Mouse (Mus musculus) layer of hippocampus, adult 9-10 months (tissue): ENCODE data around the gene Crygs.

Source experiments
- DNase-seq: peaks from one replicate; pipeline ENCODE4 v3.0.0; 2022; ENCODE audit warnings: low spot score

Crygs gene

GRCm38 (mm10) chr16:22811477-22811876 is at the start of gene Crygs:
Crygs (minus strand) TSS chr16:22811577.
- no peak for DNase-seq

DNA sequence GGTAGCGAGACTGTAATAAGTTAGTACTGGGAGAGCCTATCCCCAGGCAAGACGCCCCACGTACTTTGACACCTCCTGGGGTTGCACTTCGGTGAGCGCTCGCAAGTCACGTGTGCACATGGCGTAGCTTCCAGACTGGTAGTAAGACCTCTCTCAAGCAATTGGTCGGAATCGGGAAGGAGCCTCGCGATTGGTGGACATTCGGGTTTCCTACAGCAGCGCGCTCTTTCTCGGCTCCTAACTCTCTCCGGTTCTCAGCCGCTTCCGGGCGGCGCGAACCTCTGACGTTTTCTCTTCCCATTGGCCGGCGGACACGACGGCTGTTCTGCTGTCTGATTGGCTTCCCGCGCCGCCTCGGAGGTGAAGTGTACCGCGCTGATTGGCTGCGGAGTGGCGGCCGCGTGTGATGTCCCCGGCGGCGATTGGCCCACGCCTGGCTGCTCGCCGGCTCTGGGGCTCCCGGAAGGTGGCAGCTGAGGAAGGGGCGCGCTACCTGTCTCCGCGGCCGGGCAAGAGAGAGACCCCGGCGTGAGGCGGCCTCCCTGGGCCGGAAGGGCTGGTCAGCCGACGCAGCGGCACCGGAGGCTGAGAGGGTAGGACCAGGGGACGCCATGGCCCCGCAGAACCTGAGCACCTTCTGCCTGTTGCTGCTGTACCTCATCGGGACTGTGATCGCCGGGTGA is 46.2 kb upstream of the Crygs start, which contains the start of the genes Tbccd1 and Dnajb11:
Tbccd1 (minus strand) TSS at position 239 of the 683 bp plus-strand sequence.
Dnajb11 (plus strand) TSS at position 415 of the 683 bp plus-strand sequence.
- peak; percentile 96 for DNase-seq

DNA sequence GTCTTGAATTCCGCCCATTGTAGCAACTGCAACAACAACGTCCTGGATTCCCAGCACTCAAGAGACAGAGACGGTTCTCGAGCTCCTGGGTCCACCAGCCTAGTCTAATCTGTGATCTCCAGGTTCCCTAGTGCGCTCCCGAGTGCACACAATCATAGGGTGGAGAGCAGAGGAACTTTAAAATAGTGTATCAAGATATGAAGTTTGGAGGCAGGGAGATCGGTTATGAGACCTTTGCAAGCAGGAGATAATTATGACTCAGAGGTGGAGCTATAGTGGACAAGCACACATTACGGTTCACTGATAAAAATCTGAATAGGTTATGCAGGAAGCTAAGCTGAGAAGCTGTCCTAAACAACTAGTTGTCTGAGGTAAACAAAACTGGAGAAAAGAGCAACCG is 45.4 kb upstream of the Crygs start:
- DNase-seq: no peak

GRCm38 (mm10) chr16:22852709-22853108 is 41.3 kb upstream of the Crygs start:
- DNase-seq: no peak

- no peak for DNase-seq
Observed at GRCm38 (mm10) chr16:22848331-22848730, 37.0 kb upstream of the Crygs start.

DNA sequence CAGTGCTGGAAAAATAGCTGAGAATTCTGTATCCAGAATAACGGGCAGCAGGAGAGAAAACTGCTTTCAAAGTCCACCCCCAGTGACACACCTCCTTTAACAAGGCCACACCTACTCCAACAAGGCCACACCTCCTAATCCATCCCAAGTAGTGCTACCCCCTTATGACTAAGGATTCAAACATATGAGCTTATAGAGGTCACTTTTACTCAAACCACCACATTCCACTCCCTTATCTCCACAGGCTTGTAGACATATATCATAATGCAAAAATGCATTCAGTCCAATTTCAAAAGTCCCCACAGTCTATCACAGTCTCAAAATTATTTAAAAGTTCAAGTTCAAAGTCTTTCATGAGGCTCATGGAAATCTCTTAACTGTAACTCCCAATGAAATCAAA is 36.3 kb upstream of the Crygs start:
- DNase-seq: no peak

GRCm38 (mm10) chr16:22845481-22845880 is 34.1 kb upstream of the Crygs start:
- no peak for DNase-seq

GRCm38 (mm10) chr16:22844834-22845233 is 33.5 kb upstream of the Crygs start:
- DNase-seq: no peak

- no peak for DNase-seq
Observed at GRCm38 (mm10) chr16:22844061-22844801, 32.9 kb upstream of the Crygs start.

DNA sequence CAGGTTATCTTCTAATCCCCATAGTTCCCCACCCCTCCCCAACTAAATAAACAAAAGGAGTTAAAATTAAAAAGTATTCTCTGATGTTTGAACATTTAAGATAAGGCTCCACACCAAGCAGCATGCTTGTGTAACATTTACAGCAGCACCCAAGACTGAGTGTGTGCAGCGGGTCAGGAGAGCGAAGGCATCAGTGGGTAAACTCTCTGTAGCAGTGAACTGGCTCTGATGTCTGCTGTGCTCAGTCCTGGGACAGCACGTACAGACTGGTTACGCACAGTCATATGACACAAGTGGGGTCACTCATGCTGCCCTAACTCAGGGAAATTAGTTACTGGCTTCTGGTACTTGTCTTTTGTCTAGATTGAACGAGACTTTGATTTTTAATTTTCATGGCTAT is 31.5 kb upstream of the Crygs start:
- DNase-seq: no peak

GRCm38 (mm10) chr16:22839146-22839857 is 27.9 kb upstream of the Crygs start:
- no peak for DNase-seq

DNA sequence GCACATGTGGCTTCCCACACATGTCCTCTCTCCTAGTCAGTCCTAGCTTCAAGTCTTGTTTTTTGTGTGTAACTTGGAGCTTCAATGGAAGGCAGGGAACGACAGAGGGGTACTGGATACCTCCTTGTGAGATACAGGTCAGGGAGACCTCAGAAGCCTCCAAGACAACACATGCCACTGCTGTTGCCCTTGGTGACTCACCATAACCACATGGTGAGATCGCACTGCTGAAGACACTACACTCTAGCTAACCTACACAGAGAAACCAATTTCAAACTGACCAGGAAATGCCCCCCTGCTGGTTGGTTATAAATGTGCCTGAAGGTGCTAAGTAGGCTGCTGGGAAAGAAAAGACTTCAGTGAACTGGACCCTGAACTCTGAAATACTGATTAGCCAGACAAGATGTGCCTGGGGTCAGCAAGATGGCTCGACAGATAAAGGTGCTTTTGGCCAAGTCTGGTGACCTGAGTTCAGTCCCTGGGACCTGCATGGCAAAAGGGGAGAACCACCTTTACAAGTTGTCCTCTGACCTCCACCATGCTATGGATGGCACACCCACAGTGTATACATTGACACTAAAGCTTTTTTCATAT is 21.7 kb upstream of the Crygs start:
- no peak for DNase-seq

GRCm38 (mm10) chr16:22820731-22821130 is 9.4 kb upstream of the Crygs start:
- DNase-seq: no peak

DNA sequence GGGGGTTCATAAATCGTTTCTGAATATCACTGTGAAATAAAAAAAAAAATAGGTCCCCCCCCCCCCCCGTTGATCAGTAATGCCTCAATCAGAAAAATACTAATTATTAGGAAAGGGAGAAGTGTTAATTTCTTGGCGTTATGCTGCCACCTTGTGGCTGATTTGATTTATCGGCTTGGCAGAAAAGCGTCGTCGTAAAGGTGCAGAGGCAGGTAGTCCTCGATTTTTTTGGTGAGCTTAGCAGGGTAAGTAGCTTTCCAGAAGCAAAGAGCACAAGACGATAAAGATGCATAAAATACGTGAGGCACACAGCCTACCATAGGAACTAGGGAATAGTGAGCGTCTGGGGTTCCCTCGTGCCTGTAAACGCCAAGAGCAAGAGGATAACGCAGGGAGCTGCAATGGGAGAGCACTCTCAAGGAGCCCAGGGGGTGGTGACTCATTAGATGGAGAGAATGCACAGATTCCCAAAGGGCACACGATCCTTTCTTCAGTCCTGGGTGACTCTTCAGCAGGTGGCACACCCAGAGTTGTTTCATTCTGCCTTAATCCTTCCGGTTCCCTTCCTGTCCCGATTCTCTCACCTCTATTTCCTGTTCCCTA is 3.8 kb downstream of the Crygs start:
- peak; percentile 55 for DNase-seq

DNA sequence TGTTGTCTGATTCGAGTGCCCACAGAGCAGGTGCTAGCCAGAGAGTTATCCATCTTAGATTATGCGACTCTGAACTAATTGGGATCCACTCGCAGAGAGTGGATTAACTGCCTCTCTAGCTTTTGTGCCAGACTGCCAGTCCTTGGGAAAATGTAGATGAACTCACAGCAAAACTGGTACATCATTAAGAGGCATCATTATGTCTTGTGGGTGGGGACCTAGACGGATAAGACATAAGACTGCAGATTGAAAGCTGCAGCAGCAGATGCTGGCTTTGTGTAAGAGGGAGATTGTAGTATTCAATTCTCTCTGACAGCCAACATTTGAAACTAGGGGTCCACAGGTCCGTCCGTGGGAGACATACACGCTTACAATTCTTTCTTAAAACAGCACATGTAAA is 8.6 kb downstream of the Crygs start:
- no peak for DNase-seq

DNA sequence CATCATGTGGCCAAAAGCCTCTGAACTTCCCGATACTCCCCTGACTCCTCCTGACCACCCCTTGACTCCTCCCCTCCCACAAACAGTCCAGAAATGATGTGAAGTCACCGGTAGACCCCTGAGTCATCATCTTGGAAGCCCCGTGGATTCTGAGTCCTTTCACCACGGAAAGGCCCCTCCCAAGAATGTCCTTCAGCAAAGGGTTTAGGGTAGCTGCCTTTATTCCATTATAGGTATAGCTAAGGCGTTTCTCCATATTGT is 10.6 kb downstream of the Crygs start:
- DNase-seq: no peak

DNA sequence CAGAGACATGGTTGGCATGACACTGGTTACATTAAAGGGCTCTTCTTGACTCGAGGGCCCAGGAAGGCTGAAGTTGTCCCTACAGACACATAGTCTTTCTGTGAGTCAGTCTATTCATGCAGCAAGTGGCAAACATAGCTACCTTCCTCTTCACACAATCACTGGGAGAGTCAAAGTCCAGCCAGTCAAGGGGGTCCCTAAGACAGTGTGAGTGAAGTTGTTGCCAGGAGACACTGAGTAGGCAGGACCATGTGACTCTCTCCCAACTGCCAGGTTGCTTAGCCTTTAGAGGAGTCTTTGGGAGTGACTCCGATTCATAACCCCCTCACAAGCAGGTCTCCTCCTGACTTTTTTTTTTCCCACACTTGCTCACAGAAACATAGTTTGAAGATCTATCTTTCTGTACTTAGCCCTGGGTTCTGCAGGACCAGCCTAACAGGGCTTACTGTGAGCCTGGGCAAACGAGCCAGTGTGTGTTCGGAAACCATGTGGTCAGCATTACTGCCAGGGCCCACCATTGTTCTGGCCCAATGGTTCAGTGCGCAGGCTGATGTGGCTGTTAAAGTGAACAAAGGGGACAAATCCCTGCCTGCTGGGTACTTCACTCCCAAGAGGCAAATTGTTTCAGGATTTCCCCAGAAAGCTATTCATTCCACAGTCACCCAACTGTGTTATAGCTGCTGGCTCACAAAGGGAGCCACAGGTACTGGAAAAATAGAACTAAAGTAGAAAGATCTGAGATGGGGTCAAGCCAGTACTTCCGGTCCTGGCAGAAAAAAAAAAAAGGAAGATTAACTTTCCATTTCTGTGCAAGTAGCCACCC is 11.1 kb downstream of the Crygs start:
- no peak for DNase-seq

GRCm38 (mm10) chr16:22798520-22798919 is 12.9 kb downstream of the Crygs start:
- no peak for DNase-seq

- no peak for DNase-seq
Observed at GRCm38 (mm10) chr16:22797521-22797920, 13.9 kb downstream of the Crygs start.

DNA sequence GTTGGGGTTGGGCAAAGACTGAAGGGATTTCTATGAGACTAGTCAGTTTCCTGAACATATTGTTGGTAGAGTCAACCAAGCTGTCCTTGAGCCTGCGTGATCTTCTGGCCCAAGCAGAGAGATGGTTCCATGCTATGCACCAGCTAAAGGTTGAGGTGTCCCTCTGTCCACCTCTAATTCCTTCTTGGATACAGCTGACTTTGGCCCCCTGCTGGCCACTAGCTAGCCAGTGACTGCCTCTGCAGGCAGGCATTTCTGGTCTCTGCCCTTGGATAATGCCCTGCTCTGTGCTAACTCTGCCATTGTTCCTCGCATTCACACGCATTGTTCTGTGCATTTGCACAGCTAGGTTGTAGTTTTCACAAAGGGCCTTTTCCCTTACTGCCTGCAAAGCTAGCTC is 15.9 kb downstream of the Crygs start:
- no peak for DNase-seq

GRCm38 (mm10) chr16:22791235-22791634 is 20.1 kb downstream of the Crygs start:
- DNase-seq: no peak
